Mouse (Mus musculus): ENCODE data around the gene Ipmk. TPM values are rescaled to one million over a fixed set of nuclear protein-coding genes. Genes with fewer than 3 reads are reported as not detected.
A peak's percentile ranks its signal among the peaks of the same experiment; 100 is the strongest.
"Not testable (repeated sequence)": the region's sequence is repeated elsewhere in the genome, so short reads cannot be mapped to it uniquely, and the experiment has no call there.

Ipmk gene
- total RNA-seq, 2 experiments from 2014 or later: 26.0 to 31.6 TPM

- DNase-seq (ENCODE audit: low spot score in 2 of 2): no peak
- intact Hi-C loops (cut with DNase I): no loop called here
Observed at GRCm38 (mm10) chr10:71363440-71363839, 15.9 kb downstream of the Ipmk start.

- no peak for DNase-seq (ENCODE audit: low spot score in 2 of 2)
- intact Hi-C loops (cut with DNase I): no loop called here
Observed at GRCm38 (mm10) chr10:71363858-71364257, 16.3 kb downstream of the Ipmk start.

- intact Hi-C loops (cut with DNase I): no loop called here
Observed at GRCm38 (mm10) chr10:71368128-71368940, 20.8 kb downstream of the Ipmk start.

GRCm38 (mm10) chr10:71369466-71369865 lies 21.9 kb downstream of the Ipmk start:
- intact Hi-C loops (cut with DNase I): no loop called here
- DNase-seq (ENCODE audit: low spot score in 2 of 2): no peak

More at GRCm38 (mm10) chr10:71368128-71368940, 20.8 kb downstream of the Ipmk start:
- peak; percentile 38 to 63 for DNase-seq (ENCODE audit: low spot score in 2 of 2)

- intact Hi-C loops (cut with DNase I): no loop called here
- DNase-seq (ENCODE audit: low spot score in 2 of 2): peak; percentile 34 to 91
Observed at GRCm38 (mm10) chr10:71371881-71372280, 24.3 kb downstream of the Ipmk start.

DNA sequence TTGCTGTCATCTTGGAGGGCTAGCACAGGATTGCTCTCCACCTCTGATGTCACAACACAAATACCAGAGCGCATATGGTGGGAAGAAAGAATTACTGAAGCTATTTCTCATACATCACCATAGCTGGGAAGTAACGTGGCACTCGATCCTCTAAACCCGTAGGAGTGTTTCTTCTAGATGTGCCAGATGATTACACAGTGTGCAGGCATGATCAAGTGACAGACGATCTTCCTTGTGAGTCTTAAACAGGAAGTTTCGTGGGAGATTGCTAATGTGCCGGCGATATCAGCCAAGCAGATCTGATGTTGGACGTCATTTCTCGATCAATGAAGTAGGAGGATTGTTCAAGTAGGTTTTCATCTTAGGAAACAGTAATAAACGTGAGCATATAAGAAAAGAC lies 26.1 kb downstream of the Ipmk start:
- intact Hi-C loops (cut with DNase I): no loop called here
- DNase-seq (ENCODE audit: low spot score in 2 of 2): peak in 1 of 2 experiments; percentile 46

GRCm38 (mm10) chr10:71376014-71376413 lies 28.5 kb downstream of the Ipmk start:
- DNase-seq (ENCODE audit: low spot score in 2 of 2): no peak

DNA sequence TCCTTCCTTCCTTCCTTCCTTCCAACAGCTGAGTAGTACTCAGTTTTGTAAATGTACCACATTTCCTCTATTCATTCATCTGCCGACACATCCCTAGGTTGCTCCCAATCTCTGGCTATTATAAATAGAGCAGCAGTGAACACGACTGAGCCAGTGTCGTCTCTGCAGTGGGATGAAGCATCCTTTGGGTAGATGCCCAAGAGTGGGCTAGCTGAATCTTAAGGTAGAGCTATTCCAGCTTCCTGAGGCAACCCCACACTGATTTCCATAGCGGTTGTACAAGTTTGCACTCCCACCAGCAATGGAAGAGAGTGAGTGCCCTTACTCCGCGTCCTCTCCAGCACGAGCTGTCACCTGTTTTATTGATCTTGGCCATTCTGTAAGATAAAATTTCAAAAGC lies 32.8 kb downstream of the Ipmk start:
- peak in 1 of 2 experiments; percentile 94 for DNase-seq (ENCODE audit: low spot score in 2 of 2)

More at GRCm38 (mm10) chr10:71376014-71376413, 28.5 kb downstream of the Ipmk start:
- intact Hi-C loops (cut with DNase I): no loop called here

GRCm38 (mm10) chr10:71381471-71382033 lies 34.0 kb downstream of the Ipmk start:
- no peak for DNase-seq (ENCODE audit: low spot score in 2 of 2)
- intact Hi-C loops (cut with DNase I): no loop called here

More for the DNA sequence above, 32.8 kb downstream of the Ipmk start:
- intact Hi-C loops (cut with DNase I): no loop called here

GRCm38 (mm10) chr10:71382109-71382508 lies 34.5 kb downstream of the Ipmk start:
- no peak for DNase-seq (ENCODE audit: low spot score in 2 of 2)
- intact Hi-C loops (cut with DNase I): no loop called here

DNA sequence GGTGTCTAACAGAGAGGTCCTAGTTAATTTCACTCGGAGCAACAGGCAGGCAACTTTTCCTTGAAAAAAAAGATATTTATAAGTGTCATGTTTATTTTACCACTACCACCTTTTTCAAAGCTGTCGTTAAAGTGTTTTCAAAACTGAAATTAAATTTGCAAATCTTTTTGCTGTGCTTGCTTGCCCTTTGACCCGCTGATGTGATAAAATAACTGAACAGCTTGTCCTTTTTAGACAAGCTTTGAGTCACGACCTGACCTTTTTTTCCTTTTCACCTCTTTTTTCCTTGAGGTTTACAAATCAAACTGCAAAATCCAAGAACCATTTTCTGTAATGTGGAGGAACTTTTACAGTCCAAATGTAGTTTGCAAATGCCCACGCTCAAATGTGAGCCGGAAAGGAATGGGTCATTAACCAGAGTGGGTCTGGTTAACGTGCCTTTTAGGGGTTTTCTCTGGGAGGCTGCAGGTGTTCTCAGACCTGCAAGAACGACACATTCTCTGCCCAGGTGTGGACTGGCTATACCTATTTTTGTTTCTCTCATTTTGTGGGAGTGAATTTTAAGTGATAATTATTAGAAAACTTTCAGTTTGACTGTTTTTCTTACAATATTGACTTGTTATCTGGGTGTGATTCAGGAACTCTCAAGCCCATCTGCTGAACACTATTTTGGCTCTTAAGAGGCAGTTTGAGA lies 35.4 kb downstream of the Ipmk start:
- intact Hi-C loops (cut with DNase I): no loop called here
- no peak for DNase-seq (ENCODE audit: low spot score in 2 of 2)

- DNase-seq (ENCODE audit: low spot score in 2 of 2); intact Hi-C loops (cut with DNase I): not testable (repeated sequence)
Observed at GRCm38 (mm10) chr10:71383552-71383924, 36.0 kb downstream of the Ipmk start.

DNA sequence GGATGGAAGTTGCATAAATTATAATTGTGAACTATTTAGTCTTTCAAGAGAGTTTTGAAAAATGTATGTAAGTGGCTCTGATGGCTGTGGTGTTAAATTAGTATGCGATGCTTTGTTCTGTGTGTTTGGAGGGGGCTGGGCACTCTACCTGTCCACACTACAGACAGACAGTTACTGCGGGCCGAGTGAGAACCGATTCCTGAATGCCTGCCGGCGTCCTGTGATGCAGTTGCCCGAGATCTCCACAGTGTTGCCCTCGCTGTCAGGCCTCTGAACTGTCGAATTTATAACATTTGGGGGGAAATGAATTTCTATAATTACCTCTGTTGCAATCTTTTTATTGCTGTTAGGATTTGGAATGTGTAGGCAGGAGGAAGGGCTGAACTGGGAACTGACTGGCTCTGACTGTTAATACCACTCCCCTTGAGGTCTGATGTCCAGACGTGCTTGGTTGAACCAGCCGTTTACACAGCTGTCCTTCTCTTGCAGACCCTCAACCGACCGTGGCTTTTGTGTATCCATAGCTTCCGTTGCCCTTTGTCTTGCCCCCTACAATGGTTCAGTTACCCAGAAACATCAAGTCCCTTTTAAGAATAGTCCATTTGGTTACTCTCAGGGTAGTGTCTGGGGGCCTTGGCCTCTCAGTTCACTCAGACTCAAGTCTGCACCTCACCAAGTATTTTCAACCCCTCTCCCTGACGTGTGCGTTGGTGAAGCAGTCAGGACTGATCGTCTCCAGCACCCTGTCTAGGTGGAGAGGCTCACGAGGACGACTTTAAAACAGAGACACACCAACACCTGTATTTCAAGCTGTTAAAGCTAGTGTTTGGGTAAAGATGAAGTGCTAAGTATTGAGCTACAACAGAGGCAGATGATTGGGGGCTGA lies 36.8 kb downstream of the Ipmk start:
- DNase-seq (ENCODE audit: low spot score in 2 of 2): no peak
- intact Hi-C loops (cut with DNase I): no loop called here

DNA sequence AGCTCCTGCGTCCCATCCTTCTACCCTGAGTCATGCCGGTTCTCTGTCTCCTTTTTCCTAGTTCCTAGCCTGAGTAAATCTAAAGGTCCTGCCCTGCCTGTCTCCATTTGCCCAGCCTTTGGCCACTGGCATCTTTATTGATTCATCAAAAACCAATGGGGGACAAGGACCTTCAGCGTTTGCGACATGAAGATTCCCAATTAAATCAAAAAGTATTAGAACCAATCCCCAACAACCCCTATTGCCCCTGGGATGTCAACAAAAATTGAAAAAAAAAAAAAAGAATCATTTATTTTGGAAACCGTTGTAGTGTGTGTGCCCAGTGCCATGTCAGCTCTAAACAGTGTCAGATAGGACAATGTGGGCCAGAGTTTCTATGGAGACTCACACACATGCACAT lies 41.7 kb downstream of the Ipmk start:
- no peak for DNase-seq (ENCODE audit: low spot score in 2 of 2)
- intact Hi-C loops (cut with DNase I): no loop called here

DNA sequence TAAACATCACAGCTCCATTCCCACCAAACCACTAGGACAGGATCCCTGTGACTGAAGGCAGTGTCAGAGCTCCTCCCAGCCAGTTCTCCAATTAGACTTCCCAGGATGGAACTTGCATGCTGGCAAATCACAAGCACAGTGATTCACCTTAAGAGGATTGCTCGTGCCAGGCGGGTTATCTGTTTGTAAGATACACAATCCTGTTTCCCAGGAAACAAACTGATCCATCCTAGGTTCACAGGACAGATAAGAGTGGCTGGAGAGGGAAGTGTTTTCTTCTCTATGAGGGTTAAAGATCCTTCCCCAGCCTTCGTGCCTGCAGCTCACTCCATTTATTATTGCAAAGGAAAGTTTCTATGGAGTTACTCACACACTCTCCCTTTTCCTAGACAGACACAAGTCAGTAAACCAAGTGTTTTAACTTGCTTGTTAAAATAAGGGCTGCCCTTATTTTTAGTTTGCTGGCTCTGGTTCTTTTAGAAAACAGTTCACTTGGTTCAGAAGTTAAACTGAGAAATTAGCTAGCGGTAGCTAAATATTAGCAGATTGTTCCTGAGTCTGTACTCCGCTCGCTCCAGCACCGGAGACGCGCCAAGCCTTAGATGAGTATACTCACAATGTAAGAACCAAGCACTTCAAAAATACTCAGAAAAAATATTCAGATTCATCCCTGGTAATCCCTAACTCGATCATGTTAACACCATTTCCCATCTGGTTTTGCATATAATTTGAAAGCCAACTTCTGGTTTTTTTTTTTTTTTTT lies 51.0 kb downstream of the Ipmk start:
- DNase-seq (ENCODE audit: low spot score in 2 of 2): no peak
- intact Hi-C loops (cut with DNase I): no loop called here

DNA sequence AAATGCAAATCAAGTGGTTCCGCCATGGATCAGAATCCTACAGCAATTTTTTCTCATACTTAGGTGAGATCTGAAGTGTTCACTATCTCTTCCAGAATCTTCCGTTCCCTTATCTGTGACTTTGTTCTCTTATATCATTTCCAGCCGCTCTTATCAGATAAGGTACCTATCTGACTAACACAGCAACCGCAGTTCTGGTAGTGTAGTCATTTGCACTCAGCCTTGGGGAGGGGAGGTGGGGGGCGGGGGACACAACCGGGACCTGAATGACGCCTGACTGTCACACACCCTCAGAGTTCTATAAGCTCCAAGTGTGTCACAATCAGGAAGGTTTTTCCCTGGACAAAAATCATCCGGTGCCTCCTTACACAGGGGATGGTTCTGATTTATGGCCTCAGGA lies 51.8 kb downstream of the Ipmk start:
- intact Hi-C loops (cut with DNase I): no loop called here

DNA sequence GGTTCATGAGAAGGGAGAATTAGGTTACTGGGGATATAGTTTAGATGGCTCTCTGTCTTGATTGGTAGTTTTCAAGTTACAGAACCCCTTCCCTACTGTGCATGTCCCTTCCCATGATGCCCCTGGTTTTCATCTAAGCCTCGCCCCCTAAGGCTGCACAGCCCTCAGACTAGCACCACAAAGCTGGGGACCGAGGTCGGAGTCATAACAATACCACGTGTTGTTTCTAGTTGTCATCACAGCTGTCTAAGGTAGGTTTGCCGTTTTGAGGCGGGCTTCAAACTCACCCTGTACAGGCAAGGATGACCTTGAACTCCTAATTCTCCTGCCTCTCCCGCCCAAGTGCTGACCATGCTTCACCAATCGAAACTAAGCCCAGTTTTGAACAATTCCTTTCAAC lies 52.4 kb downstream of the Ipmk start:
- intact Hi-C loops (cut with DNase I): no loop called here
- DNase-seq (ENCODE audit: low spot score in 2 of 2): no peak

More for the DNA sequence above, 51.8 kb downstream of the Ipmk start:
- DNase-seq (ENCODE audit: low spot score in 2 of 2): no peak

- intact Hi-C loops (cut with DNase I): loop anchor here (1.0 kb wide), 1 partner anchor 74 kb away; no protein-coding TSS in a partner anchor
- DNase-seq (ENCODE audit: low spot score in 2 of 2): peak; percentile 42 to 72
Observed at GRCm38 (mm10) chr10:71400818-71401646, 53.5 kb downstream of the Ipmk start.

Measured in left cerebral cortex, postnatal 25 days (tissue).